Mouse (Mus musculus) spleen, adult 12 weeks (tissue): Measurements from ENCODE around the gene Sh3bgr.

ENCODE experiments used
- DNase-seq: peaks from one replicate; pipeline ENCODE4 v3.0.0; 2022; ENCODE audit warnings: low spot score

Sh3bgr gene

DNA sequence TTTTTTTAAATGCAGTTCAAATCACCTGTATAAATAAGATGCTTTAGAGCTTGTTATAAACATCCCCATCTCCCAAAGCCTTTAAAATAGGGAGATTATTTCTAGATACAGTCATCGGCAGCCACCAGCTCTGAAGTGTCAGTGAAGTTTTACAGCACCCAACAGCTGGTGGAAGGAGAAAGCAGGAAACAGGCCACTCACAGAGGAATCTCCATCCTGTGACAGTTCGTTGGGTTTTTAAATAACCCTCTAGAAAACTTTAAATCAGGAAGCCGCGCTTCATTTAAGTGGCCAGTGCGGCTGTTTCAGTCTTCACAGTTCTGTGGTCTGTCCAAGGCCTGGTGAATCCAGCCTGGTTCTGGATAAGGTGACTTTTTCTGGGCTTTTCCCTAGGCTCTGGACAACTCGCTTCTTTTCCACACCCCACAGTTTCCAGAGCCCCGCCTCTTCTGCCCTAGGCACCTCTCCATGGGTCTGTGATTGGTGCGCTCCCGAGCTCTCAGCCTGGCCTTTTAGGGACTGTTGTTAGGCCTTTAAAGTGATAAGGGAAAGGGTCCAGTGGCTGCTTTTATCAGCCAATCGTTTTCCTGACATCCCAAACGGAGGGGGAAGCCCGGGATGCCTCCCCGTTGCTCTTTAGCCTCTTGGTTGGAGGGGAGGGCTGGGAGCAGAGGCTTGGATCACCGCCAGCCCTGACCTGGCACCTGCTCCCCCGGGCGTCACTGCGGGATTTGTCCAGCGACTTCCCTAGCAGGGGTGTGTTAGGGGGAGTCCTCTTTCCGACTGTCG, at the start of gene Sh3bgr:
Gene Sh3bgr, plus strand, starts transcription at position 538 of the 789 bp plus-strand sequence.
- no peak for DNase-seq

DNA sequence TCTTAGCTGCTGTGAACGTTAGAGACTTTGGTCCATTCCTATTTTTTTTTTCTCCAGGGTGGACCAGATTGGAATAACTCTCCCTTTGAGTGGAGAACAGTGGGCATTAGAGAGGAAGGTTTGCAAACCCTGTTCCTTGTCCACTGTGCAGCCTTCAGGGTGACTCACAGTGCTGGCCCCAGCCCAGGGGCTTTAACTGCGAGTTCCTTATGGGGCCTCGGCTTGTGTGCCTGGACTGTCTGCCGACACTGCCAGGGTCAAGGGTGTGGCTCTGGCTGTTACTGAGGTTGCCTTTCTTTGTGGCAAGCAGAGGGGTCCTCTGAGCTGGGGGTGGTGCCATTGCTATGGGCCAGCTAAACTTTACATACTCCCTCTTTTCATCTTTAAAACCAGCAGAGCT, 49.3 kb upstream of the Sh3bgr start:
- DNase-seq = no peak

DNA sequence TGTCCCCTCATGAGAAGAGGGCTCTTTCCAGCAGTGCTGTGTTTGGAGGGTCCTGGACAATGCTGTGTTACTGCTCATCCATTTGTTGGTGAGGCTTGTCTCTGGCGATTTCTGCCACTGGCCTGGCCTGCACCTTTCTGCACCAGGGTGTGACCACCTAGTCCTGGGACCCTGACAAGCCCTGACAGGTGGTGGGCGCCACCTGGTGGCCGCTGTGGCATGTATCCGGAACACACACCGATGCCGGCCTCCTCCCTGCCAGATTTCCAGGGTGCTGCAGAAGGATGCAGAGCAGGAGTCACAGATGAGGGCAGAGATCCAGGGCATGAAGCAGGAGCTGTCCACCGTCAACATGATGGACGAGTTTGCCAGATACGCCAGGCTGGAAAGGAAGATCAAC, 48.7 kb upstream of the Sh3bgr start:
- DNase-seq = peak; percentile 46

DNA sequence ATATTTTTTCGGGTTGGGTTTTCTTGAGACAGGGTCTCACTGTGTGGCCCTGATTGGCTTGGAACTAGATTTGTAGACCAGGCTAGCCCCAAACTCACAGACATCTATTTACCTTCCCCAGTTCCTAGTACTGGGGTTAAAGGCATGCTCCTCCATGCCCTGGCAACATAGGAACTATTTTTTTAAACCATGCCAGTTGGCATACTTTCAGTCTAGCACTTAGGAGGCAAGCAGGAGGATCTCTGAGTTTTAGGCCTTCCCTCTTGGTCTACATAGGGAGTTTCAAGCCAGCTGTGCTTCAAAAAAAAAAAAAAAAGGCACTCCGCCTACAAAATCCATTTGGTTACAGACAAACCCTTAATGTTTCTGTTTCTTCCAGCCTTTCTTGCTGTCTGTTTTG, 45.8 kb upstream of the Sh3bgr start:
- DNase-seq = no peak

DNA sequence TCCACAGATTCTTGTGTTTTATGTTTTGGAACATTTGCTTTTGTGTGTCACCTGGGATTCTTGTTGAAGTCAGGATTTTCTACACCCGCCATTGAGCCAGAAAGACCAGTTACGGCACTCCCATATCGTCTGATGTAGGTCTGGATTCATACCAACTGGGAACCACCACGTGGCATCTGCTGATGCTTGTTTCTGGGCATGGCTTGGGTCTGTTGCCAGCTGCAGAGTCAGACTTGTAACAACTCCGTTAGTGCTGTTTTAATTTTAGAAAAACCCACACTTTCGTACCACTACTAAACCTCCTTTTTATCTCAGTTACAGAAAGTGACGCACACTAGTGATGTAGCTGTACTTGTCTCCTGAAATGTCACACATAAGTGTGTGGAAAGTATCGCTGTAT, 44.2 kb upstream of the Sh3bgr start:
- DNase-seq = no peak

DNA sequence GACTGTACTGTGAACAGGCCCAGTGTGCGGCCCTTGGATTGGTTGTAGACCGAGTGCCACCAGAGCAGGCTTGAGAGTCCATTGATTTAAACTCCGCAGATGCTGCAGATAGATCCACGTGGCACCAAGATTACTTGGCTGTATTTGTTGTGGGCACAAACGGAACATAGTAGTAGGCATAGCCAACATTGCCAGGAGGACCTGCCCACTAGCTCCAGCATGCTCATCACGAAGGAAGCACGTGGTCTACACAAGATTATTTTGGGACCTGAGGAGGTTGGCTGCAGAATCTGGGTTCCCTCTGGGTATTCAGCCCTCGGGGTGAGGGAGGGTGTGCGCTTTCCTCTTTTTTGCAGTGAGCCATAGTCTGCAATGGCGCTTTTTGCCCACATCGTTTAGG, 43.1 kb upstream of the Sh3bgr start:
- DNase-seq = no peak

DNA sequence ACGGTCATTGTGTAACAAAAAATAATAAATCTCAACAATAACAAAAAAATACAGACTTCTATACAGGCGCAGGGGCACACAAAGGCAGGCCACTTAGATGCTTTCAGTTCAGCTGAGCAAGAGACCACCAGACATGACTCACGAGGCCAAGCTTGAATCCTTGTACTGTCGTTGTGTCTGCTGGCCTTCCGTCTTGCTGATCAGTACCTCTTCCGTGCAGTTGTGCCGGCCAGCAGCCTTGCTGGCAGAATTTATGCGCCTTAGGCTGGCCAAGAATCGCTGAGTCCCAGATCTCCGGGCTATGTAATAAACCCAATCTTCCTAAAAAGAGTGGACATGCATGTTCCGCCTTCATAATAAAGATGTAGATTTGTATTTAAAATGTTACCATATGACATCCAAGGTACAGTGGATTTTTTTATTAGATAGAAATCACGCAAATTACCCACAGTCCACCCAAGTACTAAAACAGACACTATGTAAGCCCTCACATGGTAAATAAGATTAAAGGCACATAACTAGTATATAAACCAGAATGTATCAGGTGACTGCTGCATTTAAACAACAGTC, 41.7 kb upstream of the Sh3bgr start:
- DNase-seq = no peak

DNA sequence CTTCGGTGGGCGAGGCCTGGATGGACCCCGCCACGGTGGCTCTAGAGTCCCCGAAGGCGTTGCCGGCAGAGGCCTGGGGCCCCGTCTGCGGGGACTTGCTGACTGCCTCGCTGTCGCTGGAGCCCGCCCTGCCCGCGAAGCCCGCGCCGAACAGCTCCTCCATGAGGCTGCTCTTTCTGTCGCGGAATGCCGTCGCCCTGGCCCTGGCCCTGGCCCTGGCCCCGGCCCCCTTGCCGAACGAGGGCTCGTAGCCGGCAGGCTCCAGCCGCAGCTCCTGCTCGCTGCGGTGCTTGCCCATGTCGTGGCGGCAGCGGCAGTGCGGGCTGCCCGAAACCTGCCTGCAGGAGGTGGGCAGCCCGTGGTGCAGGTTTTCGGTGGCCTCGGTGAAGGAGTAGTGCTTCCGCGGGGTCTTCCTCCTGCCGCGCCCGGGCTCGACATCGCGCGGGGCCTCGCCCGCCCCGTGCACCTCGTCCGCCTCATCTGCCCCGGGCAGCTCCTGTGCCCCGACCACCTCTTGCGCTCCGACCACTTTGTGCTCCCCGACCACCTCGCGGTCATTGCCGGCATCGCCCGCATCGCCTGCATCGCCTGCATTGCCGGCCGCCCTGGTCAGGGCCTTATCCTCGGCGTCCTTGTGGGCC, 41.0 kb upstream of the Sh3bgr start:
- DNase-seq = peak; percentile 12

DNA sequence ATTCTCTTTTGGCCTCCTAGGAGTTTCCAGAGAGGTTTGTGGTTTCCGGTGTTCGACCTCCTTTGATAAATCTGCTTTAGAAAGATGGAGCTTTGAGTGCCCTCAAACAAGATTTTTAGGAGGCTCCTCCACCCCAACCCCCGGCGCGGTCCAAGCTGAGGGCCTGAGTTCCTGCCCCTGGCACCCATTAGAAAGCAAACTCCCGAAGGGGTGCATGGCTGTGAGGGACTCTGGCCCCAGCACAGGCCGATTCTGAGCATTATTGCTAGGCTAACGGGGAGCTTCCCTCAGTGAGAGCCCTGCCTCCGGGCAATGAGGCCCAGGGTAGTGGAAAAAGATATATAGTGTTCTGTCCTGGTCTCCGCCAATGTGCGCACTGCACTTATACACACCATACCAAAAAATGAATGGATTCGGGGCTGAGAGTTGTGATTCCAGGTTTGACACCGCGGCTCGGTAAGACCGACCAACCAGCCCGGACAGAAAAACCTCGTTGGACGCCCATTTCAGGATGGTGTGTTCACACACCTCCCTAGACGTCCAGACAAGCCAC, 40.4 kb upstream of the Sh3bgr start:
- no peak for DNase-seq

DNA sequence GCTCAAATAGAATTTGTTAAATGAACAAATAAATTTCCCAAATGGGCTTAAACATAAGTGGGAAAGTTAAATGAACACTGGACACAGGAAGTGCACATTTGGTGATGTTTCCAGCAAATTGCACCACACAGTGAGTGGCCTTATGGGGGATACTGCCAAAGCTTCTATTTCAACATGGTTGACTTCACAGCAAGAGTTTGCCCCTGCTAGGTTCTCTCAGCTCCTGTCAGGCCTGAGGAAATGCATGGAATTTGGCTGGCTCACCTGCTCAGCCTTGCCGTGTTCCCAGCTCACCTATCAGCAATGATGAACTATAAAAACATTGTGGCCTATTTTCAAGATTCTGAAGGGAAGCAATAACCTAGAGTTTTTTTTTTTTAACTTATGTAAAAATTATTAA, 39.3 kb upstream of the Sh3bgr start:
- DNase-seq = no peak

DNA sequence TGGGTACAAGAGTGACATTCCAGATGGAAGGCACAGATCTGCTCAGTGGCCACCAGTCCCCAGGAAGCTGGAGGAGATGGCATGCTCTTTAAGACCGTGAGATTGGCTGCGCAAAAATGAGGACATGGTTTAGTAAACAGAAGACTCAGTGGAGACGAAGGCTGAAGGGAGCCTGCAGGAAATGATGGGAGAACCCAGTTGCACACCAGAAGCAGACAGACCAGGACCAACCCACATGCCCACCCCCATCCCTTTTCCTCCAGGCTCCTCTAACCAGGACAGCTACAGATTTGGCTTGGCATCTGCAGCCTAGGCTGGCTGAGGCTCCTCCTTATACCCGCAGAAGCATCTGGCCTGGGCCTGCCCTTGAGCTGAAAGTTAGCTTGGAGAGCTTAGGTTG, 38.9 kb upstream of the Sh3bgr start:
- DNase-seq = no peak

DNA sequence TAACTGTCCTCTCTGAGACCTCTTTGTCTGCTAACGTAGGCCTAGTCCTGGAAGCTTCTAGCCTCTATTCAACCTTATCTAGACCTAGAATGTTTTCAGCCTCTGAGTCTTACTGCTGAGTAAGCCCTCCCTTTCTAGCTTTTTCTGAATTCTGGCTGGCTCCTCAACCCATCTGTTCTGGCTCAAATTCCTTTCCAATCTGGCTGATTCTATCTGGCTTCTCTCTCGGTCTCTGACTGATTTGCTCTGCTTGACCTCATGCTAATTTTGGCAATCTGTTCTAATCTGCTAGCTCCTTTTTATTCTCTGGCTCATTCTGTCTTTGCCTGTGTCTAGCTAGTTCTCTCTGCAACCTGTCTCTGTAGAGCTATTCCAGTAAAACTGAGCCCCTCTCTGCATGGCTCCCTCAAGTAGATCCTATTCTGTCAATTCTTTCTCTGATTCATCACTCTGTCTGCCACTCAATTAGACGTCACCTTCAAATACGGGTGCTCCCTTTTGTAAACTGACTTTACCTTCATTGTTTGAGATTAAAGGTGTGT, 34.5 kb upstream of the Sh3bgr start:
- no peak for DNase-seq

DNA sequence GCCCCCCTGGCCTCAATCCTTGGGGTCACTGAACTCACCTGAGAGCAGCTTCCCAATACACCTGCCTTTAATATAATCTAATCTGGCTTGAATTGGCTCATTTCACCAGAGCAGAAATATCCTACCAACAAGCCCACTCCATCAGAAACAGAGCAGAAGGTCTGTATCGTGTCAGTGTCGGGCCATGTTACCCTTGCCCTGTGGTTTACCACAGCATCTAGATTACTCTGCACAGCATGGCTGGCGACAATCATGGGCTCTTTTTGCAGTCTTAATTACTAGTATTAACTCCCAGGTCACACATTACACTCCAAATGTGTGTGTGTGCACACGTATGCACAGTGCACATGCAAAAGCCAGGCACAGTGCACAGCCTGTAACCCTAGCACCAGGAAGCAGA, 31.4 kb upstream of the Sh3bgr start:
- no peak for DNase-seq

DNA sequence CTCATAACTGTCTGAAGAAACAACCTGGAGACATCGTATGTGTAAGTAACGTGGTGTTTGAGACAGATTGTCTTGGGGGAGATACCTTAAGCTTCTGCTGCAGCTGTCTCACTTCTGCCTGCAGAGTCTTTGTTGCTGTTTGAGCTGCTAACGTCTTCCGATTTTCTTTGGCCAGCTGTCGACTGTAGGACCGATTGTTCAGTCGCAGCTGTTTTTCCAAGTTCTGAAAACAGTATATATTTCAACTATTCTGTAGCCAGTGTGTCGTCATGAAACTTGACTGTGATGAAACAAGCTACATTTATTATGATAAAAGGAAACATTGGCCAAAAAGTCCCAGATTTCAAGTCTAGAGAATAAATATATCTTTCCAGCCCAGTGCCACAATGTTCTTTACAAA, 26.6 kb upstream of the Sh3bgr start:
- no peak for DNase-seq

DNA sequence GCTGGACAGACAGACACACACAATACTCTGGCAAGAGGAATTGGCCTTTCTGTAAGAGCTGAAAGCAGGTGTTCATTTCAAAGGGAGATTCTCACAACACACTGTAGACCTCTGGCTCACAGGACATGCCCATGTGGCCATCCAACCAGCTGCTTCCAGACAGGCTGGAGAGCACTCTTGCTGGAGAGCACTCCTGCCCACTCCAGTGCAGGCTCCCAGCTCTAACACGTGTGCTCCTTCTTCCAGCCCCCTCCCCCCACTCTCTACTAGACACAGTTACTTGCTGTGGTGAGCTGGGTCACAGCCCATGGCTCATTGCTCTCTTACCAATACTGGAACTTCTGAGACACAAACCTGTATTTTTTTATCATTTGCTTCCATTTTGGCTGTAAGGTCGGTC, 24.9 kb upstream of the Sh3bgr start:
- no peak for DNase-seq

DNA sequence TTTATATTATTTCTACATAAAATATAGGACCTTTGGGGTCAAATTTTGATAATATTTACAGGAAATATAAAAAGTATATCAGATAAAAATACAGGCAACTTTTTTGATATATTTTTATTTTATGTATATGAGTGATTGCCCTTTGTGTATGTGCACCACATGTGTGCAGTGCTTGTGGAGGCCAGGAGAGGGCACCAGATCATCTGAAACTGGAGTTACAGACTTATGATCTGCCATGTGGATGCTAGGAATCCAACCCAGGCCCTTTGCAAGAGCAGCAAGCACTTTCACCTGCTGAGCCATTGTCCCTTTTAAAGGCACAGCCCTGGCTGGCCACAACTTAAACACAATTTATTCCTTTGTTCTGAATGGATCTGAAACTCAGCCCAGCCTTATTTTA, 21.1 kb upstream of the Sh3bgr start:
- DNase-seq = no peak

DNA sequence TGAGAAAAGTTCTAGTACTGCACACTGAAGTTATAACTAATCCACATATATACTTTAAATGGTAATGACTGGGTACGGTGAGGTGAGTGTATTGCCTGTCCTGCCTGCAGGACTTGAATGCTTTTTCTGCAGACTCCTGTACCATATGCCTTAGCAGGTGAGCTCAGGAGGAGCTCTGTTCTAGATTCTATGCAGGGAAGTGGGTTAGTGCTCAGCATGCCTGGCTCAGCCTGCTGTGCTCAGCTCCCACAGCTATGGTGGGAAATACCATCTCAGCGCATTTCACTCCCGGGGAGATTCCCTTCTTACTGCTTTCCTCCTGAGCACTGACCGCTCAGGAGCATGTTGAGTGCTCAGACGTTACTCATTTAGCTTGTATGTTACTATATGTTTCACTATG, 12.6 kb upstream of the Sh3bgr start:
- no peak for DNase-seq

DNA sequence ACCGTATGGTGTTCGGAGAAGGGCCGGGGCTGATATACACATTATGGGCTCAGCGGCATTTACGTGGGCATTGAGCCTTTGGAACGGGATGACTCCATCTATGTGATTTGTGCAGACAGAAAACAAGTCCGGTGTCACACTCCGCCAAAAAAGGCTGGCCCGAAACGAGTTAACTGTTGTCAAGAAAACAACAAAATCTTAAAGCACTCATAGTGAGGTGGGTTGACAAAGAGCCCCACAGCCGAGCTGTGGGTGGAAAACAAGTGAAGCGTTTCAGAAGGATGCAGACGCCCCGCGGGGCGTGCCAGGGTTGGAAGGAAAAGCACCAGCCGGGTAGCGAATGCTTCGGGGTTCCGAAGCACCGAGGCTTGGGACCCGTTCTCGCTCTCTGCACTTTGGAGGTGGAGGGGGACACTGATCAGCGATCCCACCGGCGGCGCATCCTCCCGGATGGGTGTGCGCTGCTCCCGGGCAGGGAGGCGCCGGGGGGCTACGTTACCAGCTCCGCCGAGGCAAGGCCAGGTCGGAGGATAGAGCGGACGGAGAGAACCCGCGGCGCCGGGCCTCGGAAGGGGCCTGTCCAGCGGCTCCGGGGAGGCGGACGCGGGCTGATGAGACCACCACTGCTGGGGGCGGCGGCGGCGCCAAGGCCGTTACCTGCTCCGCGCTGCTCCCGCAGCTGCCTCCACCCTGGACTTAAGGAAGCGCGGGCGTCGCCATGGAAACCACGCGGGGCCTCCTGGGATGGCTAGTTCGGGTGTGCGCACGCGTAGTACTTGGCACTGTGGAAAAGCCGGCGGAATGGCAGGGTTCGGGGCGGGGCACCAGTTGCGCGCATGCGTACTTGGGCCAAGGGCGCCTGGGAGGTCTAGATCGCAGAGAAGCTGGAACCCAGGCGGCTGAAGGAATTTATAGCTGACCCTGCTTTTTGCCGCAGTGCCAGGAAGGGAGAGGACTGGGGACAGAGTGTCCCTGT, 8.4 kb upstream of the Sh3bgr start, which contains the start of gene Lca5l:
Gene Lca5l, minus strand, starts transcription at position 741 of the 976 bp plus-strand sequence.
- peak; percentile 80 for DNase-seq

DNA sequence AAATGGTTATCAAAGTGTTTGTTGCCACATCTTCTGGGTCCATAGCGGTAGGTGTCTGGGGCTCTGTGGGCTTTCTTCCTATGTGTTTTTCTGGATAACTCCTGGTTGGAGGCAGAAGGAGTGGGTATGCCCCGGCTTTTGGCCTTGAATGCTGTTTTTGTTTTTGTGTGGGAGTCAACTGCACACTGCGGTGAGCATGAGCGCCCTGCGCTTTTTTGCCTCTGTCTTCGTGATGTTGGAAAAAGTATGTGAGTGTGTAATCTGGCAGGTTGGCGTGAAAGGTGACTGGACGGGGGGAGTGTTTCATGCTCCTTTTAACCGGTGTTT, 415 bp downstream of the Sh3bgr start:
- DNase-seq = no peak

DNA sequence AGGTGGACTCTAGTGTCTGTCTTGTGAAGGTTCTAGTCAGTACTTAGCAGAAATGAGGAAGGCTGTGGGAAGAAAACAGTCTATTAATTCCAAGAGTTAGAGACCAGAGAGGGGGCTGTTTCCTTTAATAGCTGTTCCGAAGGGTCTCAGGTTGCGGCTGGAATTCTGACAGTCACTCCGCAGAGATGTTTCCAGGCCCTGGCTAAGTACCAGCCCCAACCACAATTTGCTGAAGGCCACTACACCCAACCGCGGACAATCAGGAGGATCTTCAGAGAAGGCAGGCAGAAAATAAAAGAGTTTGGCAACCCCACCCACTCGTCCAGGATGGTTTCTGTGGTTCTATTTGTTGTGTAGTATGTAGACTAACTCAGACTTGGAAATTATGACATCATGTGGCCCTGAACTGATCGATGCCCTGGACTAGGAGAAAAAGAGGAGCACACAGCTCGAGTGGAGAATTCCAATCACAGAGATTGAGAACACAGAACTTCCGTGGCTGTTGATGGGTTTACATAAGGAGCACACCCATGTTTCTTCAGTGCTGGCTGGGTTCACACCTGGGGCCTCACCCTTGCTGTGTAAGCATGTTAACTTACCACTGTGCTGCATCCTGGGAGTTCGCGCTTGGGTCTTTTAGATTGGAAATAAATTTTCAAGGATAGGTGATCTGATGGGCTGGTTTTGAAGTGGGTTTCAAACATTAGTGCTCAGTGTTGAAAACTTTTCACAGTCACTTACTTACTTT, 1.4 kb downstream of the Sh3bgr start:
- no peak for DNase-seq

DNA sequence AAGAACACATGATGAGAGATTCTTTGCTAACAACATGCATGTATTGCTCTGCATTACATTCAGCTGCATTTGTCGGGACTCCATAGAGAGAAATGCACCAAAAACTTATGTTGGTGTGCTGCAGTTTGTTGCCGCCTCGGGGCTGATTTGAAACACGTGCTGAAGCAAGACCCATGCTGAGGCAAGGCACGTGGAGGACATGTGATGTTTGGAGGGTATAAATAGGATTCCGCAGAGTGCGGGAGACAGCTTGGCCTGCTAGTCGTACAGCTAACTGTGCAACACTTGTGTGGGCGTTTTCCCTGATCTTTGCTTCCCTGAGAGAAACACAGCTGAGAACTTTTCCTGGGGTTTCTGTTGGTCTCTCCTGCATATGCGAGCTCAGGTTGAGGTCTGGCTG, 9.5 kb downstream of the Sh3bgr start:
- DNase-seq = no peak
